Mouse (Mus musculus): ENCODE results near the gene Eif3k.
"Not testable (repeated sequence)": the region's sequence is repeated elsewhere in the genome, so short reads cannot be mapped to it uniquely, and the experiment has no call there.

Eif3k gene

DNA sequence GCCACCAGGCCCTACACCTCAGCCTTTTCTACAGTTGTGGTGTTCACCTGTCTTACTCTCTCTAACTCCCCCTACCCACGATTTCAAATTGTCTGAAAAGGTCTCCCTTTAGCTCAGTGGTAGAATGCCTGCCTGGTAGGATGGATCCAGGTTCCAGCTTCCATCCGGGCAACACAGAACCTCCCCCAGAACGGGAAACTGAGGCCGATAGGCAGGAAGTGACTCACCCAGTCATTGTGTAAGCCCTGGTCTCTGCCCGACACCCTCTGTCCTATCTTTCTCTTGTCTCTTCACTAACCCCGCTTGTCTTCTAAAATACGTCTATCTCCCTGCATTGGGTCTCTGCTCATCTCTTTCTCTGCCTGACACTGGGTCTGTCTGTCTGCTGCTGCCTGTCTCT, 3.5 kb upstream of the Eif3k start:
- DNase-seq (ENCODE audit: low spot score in 2 of 2), result no peak

DNA sequence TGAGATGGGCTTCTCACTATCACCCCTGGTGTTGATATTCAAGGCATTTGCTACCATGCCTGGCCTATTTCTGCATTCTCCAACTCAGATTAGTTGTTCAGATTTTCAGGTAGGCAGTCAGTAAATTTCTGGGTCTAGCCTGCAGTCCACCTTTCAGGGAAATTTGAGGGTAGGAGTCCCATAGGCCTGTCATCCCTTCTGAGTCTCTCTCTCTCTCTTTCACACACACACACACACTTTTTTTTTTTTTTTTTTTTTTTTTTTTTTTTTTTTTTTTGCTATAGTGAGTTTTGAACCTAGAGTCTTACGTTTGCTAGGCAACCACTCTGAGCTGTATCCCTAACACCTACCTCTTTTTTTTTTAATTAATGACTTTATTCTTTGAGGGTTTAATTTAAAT, 2.8 kb upstream of the Eif3k start:
- DNase-seq (ENCODE audit: low spot score in 2 of 2), result no peak

DNA sequence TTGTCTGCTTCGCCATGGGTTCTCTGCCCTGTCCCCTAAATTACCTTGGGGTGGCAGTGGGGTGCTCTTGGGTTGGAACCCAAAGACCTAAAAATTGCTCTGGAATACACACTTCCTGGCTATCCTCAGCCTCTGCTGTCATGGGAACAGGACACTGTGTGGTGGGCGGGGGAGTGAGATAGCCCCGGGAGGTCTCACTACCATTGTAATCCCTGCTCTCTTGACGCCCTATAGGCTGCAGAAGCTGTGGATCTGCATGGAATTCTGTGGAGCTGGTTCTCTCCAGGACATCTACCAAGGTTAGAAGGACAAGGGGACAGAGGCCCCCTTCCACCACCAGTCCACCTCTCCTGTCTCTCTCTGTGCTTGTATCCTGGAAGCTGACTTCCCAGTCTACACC, 2.2 kb upstream of the Eif3k start:
- no peak for DNase-seq (ENCODE audit: low spot score in 2 of 2)

DNA sequence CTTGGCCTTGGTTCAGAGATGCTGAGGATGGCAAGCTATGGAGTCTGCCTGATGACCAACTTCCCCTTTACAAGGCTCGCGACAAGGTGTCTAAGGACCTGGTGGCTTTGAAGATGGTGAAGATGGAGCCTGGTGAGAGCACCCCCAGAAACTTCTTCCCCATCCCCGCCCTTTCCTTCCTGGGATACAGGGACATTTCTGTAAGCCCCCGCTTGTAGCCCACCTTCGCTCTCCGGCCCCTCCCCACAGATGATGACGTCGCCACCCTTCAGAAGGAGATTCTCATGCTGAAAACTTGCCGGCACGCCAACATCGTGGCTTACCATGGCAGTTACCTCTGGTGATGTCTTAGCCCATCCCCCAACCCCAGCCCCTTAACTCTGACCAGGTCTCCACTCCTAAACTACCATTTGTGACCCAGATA, 1.5 kb upstream of the Eif3k start:
- no peak for DNase-seq (ENCODE audit: low spot score in 2 of 2)

DNA sequence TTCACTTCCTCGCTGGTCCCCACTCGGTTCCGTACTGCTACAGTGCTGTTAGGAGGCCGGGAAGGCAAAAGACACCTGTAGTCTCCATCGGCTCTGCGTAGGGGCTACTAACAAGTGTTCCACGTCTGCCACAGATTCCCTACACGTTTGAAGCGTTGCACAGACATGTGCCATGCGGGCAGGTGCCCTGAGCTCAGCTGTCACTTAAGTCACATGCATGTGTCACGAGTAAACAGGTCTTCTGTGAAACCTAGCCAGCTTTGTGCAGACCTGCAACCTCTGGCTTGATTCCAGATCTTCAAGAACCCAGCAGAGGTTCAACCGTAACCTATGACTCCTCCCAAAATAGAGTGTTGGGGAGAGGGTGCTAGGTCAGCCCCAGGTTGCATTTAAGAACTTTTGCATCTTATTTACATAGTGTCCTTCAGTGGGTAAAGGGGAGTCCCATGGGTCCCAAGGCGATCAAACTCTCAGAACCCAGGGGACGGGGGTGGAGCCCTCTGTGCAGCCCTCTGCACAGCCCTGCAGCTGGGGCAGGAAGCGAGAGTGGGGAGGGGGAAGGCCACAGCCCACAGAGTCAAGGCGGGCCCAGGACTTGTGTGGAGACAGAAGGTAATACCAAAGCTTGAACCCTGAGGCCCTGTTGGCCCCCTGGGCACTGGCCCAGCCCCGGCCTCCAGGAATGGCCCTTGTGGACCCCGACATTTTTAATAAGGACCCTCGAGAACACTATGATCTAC, 780 bp upstream of the Eif3k start:
- no peak for DNase-seq (ENCODE audit: low spot score in 2 of 2)

DNA sequence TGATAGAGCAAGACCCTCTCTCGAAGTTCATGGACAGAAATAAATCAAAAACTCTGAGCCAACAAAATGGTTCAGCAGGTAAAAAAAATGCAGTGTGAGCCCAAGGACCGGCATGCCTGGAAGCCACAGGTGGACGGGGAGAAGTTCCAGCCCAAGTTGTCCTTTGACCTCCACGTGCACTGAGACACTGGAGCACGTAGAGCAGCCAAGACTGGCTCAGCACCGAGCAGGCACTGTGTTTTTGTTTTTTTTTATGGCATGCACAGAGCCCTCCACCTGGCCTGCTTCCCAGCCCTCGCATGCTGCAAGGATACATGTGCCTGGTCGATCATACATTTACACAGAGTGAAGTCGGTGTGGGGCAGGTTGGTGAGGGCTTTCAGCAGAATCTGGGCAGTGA, 4.1 kb downstream of the Eif3k start:
- no peak for DNase-seq (ENCODE audit: low spot score in 2 of 2)

DNA sequence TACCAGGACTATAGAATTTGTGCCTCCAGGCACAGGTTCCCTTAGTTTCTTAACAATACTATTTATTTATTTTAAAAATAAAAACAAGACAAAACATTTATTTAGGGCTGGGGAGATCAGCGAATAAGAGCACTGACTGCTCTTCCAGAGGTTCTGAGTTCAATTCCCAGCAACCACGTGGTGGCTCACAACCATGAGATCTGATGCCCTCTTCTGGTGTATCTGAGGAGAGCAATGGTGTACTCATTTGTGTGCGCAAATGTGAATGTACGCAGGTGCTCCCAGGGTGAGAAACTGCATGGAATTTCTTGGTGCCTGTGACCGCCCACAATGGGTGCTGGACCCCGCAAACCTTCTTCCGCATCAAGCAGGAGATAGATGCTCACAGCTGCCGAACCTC, 8.6 kb downstream of the Eif3k start:
- no peak for DNase-seq (ENCODE audit: low spot score in 2 of 2)

DNA sequence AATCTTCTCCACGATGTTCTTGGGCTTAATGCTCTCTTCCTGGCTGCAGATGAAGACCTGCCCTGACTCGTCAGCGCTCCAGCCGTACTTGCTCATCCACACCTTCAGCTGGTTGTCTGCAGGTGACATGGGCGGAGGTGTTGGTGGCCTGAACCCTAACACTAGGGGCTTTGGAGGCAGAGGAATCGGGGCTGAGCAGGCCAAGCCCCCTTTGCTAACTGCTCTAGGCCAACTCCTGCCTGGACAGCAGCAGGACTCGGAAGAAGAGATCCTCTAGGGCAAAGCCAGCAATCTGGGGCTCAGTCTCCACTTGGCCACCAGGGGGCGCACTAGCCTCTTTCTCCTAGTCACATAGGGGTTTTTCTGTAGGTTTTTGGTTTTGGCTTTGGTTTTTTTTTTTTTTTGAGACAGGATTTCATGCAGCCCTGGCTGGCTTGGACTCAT, 9.1 kb downstream of the Eif3k start:
- DNase-seq (ENCODE audit: low spot score in 2 of 2), result peak in 1 of 2 experiments; percentile 72

DNA sequence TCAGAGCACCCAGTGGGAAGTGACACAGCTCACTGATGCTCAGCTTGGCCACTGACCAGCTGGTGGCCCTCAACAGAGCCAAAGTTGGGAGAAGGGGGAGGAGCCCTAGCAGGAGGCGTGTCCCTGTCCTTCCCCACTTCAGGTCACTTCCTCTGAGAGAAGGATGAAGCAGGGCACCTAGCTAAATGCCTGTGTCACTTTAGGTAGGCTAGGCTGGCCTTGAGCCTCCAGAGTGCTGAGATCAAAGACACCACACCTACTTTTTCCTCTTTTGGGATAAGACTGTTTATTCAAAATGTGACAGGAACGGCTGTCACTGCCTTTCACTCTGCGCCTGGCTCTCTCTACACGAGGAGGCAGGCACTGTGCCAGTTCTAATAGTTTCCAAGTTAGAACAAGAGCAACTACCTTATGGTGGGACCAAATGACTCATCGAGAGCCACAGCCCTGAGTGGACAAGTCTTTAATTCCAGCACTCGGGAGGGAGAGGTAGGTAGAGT, 9.8 kb downstream of the Eif3k start:
- DNase-seq (ENCODE audit: low spot score in 2 of 2), result no peak

DNA sequence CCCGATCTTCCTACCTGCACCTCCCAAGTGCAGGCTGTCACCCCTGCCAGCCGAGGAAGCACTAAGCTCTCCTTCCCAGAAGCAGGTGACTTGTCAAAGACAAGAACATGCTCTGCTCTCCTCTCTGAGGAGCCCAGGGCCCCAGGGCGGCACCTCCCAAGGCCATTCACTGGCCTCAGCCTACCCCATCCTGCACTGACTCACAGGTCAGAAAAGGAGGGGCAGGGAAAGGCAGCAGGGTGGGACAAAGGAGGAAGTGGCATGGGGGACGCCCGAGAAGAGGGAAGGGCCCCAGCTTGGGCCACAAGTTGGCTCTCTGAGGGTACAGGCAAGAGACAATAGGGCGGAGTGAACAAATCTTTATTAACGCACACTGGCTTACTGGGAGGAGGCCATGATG, 10.6 kb downstream of the Eif3k start:
- no peak for DNase-seq (ENCODE audit: low spot score in 2 of 2)

DNA sequence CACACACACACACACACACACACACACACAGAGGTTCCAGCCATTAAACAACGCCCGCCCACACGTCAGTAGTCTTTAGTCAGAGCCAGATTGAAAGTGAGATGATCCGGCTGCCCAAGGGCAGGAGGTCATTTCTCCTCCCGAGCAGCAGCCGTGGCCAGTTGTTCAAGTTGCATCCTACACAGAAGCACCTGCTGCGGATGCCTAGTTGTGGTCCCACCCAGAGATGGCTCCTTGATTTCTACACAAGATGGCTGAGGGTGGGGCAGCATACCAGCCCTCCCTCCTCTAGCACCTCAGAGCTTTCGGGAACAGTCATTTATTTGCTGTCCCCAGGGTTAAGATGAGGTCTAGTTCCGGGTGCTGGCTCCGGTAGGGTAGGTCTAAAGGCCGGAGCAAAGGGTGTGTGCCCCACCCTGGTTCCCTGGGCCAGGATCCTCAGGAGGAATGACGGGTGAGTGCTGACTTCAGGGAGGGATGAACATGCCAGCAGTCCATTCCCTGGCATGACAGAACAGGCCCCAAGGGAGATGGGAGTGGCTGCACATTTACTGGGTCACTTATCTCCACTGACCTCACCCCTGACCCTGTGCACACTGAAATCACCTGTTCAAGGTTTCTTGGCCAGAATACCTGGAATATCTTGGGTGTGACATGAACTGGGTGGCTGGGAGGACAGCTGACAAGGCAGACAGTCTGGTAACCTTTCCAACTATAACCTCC, 11.8 kb downstream of the Eif3k start:
- DNase-seq (ENCODE audit: low spot score in 2 of 2), result no peak

DNA sequence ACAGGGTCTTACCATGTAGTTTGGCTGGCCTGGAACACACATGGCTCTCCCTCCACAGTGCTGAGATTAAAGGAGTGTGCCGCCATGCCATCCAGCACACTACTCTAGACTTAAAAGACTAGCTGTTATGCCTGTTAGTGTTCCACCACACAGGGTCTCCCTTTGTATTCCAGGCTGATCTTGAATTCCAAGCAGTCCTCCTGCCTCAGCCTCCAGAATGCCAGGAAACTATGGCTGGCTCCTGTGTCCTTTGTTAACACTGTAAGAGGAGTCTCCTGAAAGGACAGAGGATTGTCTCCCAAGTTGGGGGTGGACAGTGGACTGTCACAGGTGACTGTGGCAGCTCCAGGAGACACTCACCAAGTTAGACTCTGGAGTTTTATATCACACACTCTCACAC, 12.4 kb downstream of the Eif3k start:
- no peak for DNase-seq (ENCODE audit: low spot score in 2 of 2)

DNA sequence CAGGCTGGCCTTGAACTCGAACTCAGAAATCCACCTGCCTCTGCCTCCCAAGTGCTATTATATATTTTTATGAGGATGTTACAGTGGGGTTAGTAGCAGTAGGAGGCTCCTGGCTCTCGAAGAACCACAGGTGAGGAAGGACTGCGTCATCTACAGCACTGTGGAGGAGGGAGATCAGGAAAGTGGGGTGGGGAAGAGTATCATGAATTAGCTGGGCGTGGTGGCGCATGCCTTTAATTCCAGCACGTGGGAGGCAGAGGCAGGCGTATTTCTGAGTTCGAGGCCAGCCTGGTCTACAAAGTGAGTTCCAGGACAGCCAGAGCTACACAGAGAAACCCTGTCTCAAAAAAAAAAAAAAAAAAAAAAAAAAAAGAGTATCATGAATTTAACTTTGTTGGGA, 13.5 kb downstream of the Eif3k start:
- DNase-seq (ENCODE audit: low spot score in 2 of 2), result not testable (repeated sequence)

DNA sequence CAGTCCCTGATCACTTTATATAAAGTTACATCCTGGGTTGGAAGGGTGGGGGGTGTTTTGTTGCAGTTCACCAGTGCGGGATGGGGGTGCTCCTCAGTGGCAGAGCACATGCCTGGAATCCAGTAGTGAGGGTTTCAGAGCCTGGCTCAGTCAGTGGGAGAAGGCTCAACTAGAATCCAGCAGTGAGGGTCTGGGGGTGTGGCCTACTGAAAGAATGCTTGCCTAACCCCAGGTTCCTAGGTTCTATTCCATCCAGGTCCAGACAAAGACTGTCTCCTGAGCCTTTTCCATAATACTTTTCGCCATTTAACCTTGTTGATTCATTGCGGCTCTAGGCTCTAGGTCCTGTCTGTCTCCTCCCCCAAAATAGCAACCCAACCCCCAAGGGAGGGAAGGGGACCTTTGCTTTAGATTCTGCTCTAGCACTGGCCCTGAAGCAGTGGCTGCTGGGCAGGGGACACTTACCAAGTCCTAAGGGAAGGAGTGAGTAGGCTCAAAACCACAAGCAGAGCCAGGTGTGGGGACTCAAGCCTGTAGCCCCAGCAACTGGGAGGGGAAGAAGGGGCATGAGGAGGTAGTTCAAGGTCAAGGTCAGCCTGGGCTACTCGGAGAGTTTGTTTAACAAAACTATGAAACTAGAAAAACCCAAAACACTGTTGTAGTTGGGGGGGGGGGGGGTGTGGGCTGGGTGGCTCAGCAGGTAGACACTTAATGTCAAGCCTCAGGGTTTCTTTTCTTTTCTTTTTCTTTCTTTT, 14.7 kb downstream of the Eif3k start:
- DNase-seq (ENCODE audit: low spot score in 2 of 2), result no peak

DNA sequence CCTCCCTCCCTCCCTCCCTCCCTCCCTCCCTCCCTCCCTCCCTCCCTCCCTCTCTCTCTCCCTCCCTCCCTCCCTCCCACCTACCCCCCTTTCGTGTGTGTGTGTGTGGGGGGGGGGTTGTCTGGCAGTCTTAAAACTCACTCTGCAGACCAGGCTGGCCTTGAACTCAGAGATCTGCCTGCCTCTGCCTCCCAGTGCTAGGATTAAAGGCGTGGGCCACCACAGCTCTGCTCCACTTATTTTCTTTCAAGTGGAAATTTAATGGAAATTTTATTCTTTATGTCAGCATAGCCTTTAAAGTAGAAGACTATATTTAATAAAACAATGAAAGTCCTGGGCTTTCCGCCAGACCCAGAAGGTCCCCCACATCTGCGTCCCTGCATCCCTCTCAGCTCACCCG, 15.5 kb downstream of the Eif3k start:
- no peak for DNase-seq (ENCODE audit: low spot score in 2 of 2)

DNA sequence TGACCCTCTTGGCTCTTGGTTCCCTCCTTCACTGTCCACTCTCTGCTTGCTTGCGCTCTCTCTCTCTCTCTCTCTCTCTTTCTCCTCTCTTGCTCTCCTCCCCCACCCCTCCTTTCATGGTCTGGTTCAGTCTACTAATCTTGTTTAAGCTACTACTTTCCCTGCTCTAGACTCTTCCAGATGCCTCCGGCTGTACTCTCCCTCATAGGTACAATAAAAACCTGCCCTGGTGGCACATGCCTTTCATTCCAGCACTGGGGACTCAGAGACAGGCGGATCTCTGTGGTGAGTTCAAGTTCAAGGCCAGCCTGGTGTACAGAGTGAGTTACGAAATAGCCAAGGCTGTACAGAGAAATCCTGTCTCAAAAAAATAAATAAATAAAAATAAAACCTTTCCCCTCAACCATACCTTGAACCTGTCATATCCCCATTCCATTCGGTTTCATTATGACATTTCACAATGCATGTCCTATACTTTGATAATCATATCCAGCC, 16.3 kb downstream of the Eif3k start:
- no peak for DNase-seq (ENCODE audit: low spot score in 2 of 2)

DNA sequence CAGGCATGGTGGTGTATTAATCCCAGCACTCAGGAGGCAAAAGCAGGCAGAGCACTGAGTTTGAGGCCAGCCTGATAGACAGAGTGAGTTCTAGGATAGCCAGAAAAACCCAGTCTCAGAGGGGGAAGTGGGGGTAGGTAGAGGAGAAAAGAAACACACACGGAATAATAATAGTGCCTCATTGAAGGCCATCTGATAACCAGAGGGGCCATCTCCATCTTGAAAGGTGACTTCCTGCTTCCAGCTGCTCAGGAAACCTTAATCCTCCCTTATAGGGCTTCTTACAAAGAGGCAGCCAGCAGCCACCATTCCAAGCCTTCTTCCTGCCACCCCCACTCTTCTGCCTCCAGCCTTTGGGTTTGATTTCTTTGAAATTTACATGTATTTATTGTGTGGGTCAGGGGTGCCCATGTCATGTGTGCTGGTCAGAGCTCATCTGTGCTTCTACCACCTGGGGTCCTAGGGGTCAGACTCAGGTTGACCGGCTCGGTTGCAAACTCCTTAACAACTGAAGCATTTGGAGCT, 18.2 kb downstream of the Eif3k start:
- no peak for DNase-seq (ENCODE audit: low spot score in 2 of 2)

DNA sequence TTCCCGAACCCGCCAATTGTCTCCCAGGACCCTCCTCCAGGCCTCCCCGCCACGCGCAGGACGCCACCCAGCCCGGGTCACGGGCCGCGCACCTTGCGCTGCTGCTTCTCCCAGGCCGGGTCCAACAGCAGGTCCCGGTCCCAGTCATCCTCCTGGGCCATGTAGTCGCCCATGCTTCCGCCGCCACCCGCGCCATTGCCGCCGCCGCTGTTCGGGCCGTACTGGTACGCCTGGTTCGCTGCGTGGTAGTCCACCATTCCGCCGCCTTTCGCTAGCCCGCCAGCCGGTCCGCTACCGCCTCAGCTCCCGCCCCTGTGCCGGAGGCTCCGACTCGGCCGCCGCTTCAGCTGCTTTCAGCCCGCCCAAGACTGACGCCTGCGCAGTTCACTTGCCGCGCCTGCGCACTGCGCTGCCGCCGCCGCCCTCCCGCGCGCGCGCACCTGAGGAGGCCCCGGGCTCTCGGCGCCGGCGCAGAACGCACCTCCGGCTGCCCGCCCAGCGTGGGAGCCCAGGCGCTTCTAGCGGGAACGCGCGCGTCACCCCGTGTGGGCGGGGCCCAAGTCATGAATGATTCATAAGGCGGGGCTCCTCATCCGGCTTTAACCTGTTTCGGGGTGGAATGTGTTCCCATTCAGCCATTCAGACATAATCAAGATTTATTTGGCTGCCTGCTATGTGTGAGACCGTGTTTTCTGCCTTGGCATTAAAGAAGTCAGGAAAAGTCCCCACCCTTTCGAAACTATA, 19.6 kb downstream of the Eif3k start, which contains the start of gene Actn4:
Actn4 (minus strand) TSS at position 414 of the 744 bp plus-strand sequence.
- DNase-seq (ENCODE audit: low spot score in 2 of 2), result peak; percentile 98

DNA sequence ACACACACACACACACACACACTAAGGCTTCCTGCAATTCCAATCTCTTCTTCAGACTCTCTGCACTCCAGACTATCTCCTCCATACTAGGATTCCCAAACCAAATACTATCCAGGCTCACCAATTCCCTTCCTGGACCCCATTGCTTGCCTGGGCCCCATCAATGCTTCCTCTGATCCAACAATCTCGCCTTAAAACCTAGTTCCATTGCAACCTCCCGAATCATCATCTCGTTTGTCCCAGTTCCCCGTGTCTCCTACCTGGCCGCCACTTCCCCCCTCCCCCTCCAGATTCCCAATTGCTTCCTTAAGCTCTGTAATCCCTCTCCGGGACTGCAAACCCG, 20.1 kb downstream of the Eif3k start:
- no peak for DNase-seq (ENCODE audit: low spot score in 2 of 2)

DNA sequence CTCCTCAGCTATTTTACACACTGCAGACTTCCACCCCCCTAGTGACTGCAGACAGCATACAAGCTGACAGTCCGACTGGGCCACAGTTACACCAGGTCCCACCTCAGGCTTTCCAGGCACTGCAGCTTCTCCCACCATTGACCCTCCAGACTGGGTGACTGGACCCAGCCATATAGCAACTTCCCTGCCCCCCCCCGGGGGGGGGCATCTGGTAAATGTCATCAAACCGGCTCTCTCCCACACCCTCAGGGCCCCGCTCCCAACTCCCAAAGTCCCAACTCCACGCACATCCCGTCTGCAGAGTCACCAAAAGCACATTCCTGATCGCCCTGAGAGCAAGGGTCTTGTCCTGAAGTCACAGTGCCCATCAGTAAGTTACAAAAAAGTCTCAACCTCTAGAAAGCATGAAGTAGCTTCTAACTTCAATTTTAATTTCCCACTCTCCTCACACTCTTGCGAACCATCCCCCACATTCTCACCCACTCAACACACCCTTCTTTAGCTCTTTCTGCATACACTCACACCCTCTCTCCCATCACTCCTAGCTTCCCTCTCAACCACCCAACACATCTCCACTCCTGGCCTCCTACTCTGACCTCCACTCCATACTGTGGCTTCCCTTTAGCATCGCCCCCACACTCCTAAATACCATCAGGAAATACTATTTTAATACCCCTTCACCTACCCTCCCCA, 21.2 kb downstream of the Eif3k start:
- DNase-seq (ENCODE audit: low spot score in 2 of 2), result no peak

Measured in frontal cortex, postnatal 10 days (tissue).